Mouse (Mus musculus): ENCODE results near the gene Cox14. TPM values are rescaled to one million over a fixed set of nuclear protein-coding genes. Genes with fewer than 3 reads are reported as not detected.
"Not testable (repeated sequence)": the region's sequence is repeated elsewhere in the genome, so short reads cannot be mapped to it uniquely, and the experiment has no call there.

The Cox14 gene
- polyA plus RNA-seq, 1 experiment, result 284 TPM

GRCm38 (mm10) chr15:99754204-99754603 is 28.8 kb downstream of the Cox14 start:
- no peak overlapping the region for H3K27ac ChIP-seq (ENCODE audit: control insufficient read depth, insufficient read depth, low read length)
- no peak for DNase-seq
- WGBS, result 67% methylated on average over 3 of the region's 3 CpGs
- H3K27me3 ChIP-seq (ENCODE audit: control insufficient read depth, insufficient read depth, low read length), result no peaks in the 10 kb centered on the region
- H3K36me3 ChIP-seq (ENCODE audit: control insufficient read depth, insufficient read depth, low read length), result no peaks in the 10 kb centered on the region
- TF ChIP-seq POLR2A (IDR thresholded peaks at IDR 0.05; ENCODE audit: control insufficient read depth, extremely low read depth, insufficient read depth, low read length, poor library complexity), result no peak
- no peak for TF ChIP-seq CTCF (IDR thresholded peaks at IDR 0.05; ENCODE audit: borderline replicate concordance, control insufficient read depth, extremely low read depth, insufficient read depth, low read length, poor library complexity)
- H3K4me1 ChIP-seq (replicated peaks; ENCODE audit: control insufficient read depth, insufficient read depth, low read length), result peaks cover 10% of the 10 kb centered on the region
- H3K4me3 ChIP-seq (ENCODE audit: control insufficient read depth, insufficient read depth, low read length), result no peak overlapping the region

GRCm38 (mm10) chr15:99767467-99767866 is 42.0 kb downstream of the Cox14 start:
- Histone ChIP-seq H3K4me1 (replicated peaks; ENCODE audit: control insufficient read depth, insufficient read depth, low read length) (peaks cover 4% of the 10 kb centered on the region; the same call in 1 of the 2 replicates), H3K36me3 (ENCODE audit: control insufficient read depth, insufficient read depth, low read length) (no peaks in the 10 kb centered on the region), H3K27me3 (ENCODE audit: control insufficient read depth, insufficient read depth, low read length) (no peaks in the 10 kb centered on the region), H3K27ac (ENCODE audit: control insufficient read depth, insufficient read depth, low read length) (no peak overlapping the region), H3K4me3 (ENCODE audit: control insufficient read depth, insufficient read depth, low read length) (no peak overlapping the region)
- TF ChIP-seq CTCF (IDR thresholded peaks at IDR 0.05; ENCODE audit: borderline replicate concordance, control insufficient read depth, extremely low read depth, insufficient read depth, low read length, poor library complexity), result no peak
- TF ChIP-seq POLR2A (IDR thresholded peaks at IDR 0.05; ENCODE audit: control insufficient read depth, extremely low read depth, insufficient read depth, low read length, poor library complexity), result no peak
- DNase-seq, result no peak
- WGBS, result 99% methylated on average over 4 of the region's 4 CpGs

- no peak overlapping the region for H3K4me3 ChIP-seq (ENCODE audit: control insufficient read depth, insufficient read depth, low read length)
- H3K36me3 ChIP-seq (ENCODE audit: control insufficient read depth, insufficient read depth, low read length), result no peaks in the 10 kb centered on the region
- H3K4me1 ChIP-seq (replicated peaks; ENCODE audit: control insufficient read depth, insufficient read depth, low read length), result peaks cover 6% of the 10 kb centered on the region; the same call in 1 of the 2 replicates
- no peaks in the 10 kb centered on the region for H3K27me3 ChIP-seq (ENCODE audit: control insufficient read depth, insufficient read depth, low read length)
- 97% methylated on average over 1 of the region's 1 CpGs for WGBS
- DNase-seq, result no peak
- no peak overlapping the region for H3K27ac ChIP-seq (ENCODE audit: control insufficient read depth, insufficient read depth, low read length)
- TF ChIP-seq POLR2A (IDR thresholded peaks at IDR 0.05; ENCODE audit: control insufficient read depth, extremely low read depth, insufficient read depth, low read length, poor library complexity), result no peak
These were observed 43.3 kb downstream of the Cox14 start for GRCm38 (mm10) chr15:99768761-99769160.

- H3K4me3 ChIP-seq (ENCODE audit: control insufficient read depth, insufficient read depth, low read length), result peak overlapping the region; percentile 70
- no peaks in the 10 kb centered on the region for H3K36me3 ChIP-seq (ENCODE audit: control insufficient read depth, insufficient read depth, low read length)
- TF ChIP-seq CTCF (IDR thresholded peaks at IDR 0.05; ENCODE audit: borderline replicate concordance, control insufficient read depth, extremely low read depth, insufficient read depth, low read length, poor library complexity), result no peak
- TF ChIP-seq POLR2A (IDR thresholded peaks at IDR 0.05; ENCODE audit: control insufficient read depth, extremely low read depth, insufficient read depth, low read length, poor library complexity), result no peak
- WGBS, result 36% methylated on average over 5 of the region's 5 CpGs
- H3K4me1 ChIP-seq (replicated peaks; ENCODE audit: control insufficient read depth, insufficient read depth, low read length), result peaks cover 6% of the 10 kb centered on the region; the same call in 1 of the 2 replicates
- DNase-seq, result no peak
- H3K27ac ChIP-seq (ENCODE audit: control insufficient read depth, insufficient read depth, low read length), result peak overlapping the region; percentile 65; the same call in 1 of the 2 replicates
- no peaks in the 10 kb centered on the region for H3K27me3 ChIP-seq (ENCODE audit: control insufficient read depth, insufficient read depth, low read length)
These were observed 45.6 kb downstream of the Cox14 start for GRCm38 (mm10) chr15:99771004-99771500.

GRCm38 (mm10) chr15:99771601-99772276 is 46.3 kb downstream of the Cox14 start:
- WGBS, result under 1% methylated on average over 56 of the region's 59 CpGs

GRCm38 (mm10) chr15:99772277-99772880 is 47.0 kb downstream of the Cox14 start:
- no peaks in the 10 kb centered on the region for H3K36me3 ChIP-seq (ENCODE audit: control insufficient read depth, insufficient read depth, low read length)
- H3K4me1 ChIP-seq (replicated peaks; ENCODE audit: control insufficient read depth, insufficient read depth, low read length), result peaks cover 6% of the 10 kb centered on the region; the same call in 1 of the 2 replicates
- no peaks in the 10 kb centered on the region for H3K27me3 ChIP-seq (ENCODE audit: control insufficient read depth, insufficient read depth, low read length)
- WGBS, result 1% methylated on average over 37 of the region's 41 CpGs
- peak; percentile 89 for DNase-seq
- peak overlapping the region; percentile 32 for H3K27ac ChIP-seq (ENCODE audit: control insufficient read depth, insufficient read depth, low read length)
- H3K4me3 ChIP-seq (ENCODE audit: control insufficient read depth, insufficient read depth, low read length), result peak overlapping the region; percentile 70
- TF ChIP-seq POLR2A (IDR thresholded peaks at IDR 0.05; ENCODE audit: control insufficient read depth, extremely low read depth, insufficient read depth, low read length, poor library complexity) (peak; percentile 73; the same call in 1 of the 2 replicates), CTCF (IDR thresholded peaks at IDR 0.05; ENCODE audit: borderline replicate concordance, control insufficient read depth, extremely low read depth, insufficient read depth, low read length, poor library complexity) (peak; percentile 19; the same call in 1 of the 2 replicates)

More at GRCm38 (mm10) chr15:99771601-99772276, 46.3 kb downstream of the Cox14 start:
- no peak for TF ChIP-seq CTCF (IDR thresholded peaks at IDR 0.05; ENCODE audit: borderline replicate concordance, control insufficient read depth, extremely low read depth, insufficient read depth, low read length, poor library complexity)
- no peak for TF ChIP-seq POLR2A (IDR thresholded peaks at IDR 0.05; ENCODE audit: control insufficient read depth, extremely low read depth, insufficient read depth, low read length, poor library complexity)
- H3K27ac ChIP-seq (ENCODE audit: control insufficient read depth, insufficient read depth, low read length), result peak overlapping the region; percentile 65
- DNase-seq, result no peak
- no peaks in the 10 kb centered on the region for H3K27me3 ChIP-seq (ENCODE audit: control insufficient read depth, insufficient read depth, low read length)
- H3K4me1 ChIP-seq (replicated peaks; ENCODE audit: control insufficient read depth, insufficient read depth, low read length), result peaks cover 6% of the 10 kb centered on the region; the same call in 1 of the 2 replicates
- no peaks in the 10 kb centered on the region for H3K36me3 ChIP-seq (ENCODE audit: control insufficient read depth, insufficient read depth, low read length)
- H3K4me3 ChIP-seq (ENCODE audit: control insufficient read depth, insufficient read depth, low read length), result peak overlapping the region; percentile 70

GRCm38 (mm10) chr15:99772881-99772924 is 47.3 kb downstream of the Cox14 start, which contains the start of gene Cers5:
Gene Cers5, minus strand, starts transcription at chr15:99772885.
- H3K27me3 ChIP-seq (ENCODE audit: control insufficient read depth, insufficient read depth, low read length); H3K4me1 ChIP-seq (replicated peaks; ENCODE audit: control insufficient read depth, insufficient read depth, low read length); DNase-seq; H3K36me3 ChIP-seq (ENCODE audit: control insufficient read depth, insufficient read depth, low read length): not testable (repeated sequence)
- peak within 1 kb of the TSS; percentile 65 for H3K27ac ChIP-seq (ENCODE audit: control insufficient read depth, insufficient read depth, low read length)
- H3K4me3 ChIP-seq (ENCODE audit: control insufficient read depth, insufficient read depth, low read length), result peak within 1 kb of the TSS; percentile 70

All from thymus, adult 2 months (tissue).